Mouse (Mus musculus) G1E (cell line): Measurements from ENCODE around the gene Ltb4r2.

Source experiments
- CTCF ChIP-seq: IDR thresholded peaks from 2 replicates; pipeline ENCODE4 v1.5.1; 2012; ENCODE audit warnings: low read depth, low read length, inconsistent platforms, mixed read lengths
- GATA1 ChIP-seq: IDR thresholded peaks from 2 replicates; pipeline ENCODE4 v1.6.1; 2012; ENCODE audit warnings: borderline replicate concordance, low read length, inconsistent platforms, mixed read lengths
- GATA2 ChIP-seq: IDR thresholded peaks from 2 replicates; pipeline ENCODE4 v1.6.1; 2012; ENCODE audit warnings: low read depth, low read length, inconsistent platforms, borderline replicate concordance
- POLR2AphosphoS5 ChIP-seq: IDR thresholded peaks from 2 replicates; pipeline ENCODE4 v1.6.1; 2012; ENCODE audit warnings: low read depth, low read length, inconsistent platforms; ENCODE audit not compliant: insufficient replicate concordance

GRCm38 (mm10) chr14:55787731-55788130, 26.5 kb downstream of the Ltb4r2 start:
- no peak for TF ChIP-seq CTCF
- TF ChIP-seq GATA2: no peak
- TF ChIP-seq POLR2AphosphoS5: no peak
- no peak for TF ChIP-seq GATA1
